Mouse (Mus musculus) brain, embryonic 14.5 days (tissue): ENCODE data around the gene Cep290. TPM values are rescaled to one million over a fixed set of nuclear protein-coding genes. Genes with fewer than 3 reads are reported as not detected.

ENCODE experiments used
- DNase-seq: peaks from one replicate; pipeline ENCODE4 v3.0.0-alpha.2; 2011; ENCODE audit warnings: low read depth
- CTCF ChIP-seq: fragments of 200-500 bp; IDR thresholded peaks from 2 replicates; pipeline ENCODE4 v1.5.1; 2012; ENCODE audit warnings: inconsistent platforms, mild to moderate bottlenecking, moderate library complexity, borderline replicate concordance; ENCODE audit not compliant: insufficient read depth, insufficient read length; ENCODE audit errors: extremely low read depth
- POLR2A ChIP-seq: fragments of 200-500 bp; IDR thresholded peaks from 2 replicates; pipeline ENCODE4 v1.6.1; 2012; ENCODE audit warnings: mild to moderate bottlenecking, inconsistent platforms, borderline replicate concordance; ENCODE audit not compliant: poor library complexity, insufficient read depth, insufficient read length, severe bottlenecking; ENCODE audit errors: extremely low read depth
- polyA plus RNA-seq: library from polyadenylated mRNA; depleted of rRNA; stranded (reverse); fragments of >200 nt; gene quantifications from 2 replicates; pipeline ENCODE4 v1.2.3, GENCODE M21; 2012; rRNA removed

The Cep290 gene
- polyA plus RNA-seq, 1 experiment = 5.1 TPM

DNA sequence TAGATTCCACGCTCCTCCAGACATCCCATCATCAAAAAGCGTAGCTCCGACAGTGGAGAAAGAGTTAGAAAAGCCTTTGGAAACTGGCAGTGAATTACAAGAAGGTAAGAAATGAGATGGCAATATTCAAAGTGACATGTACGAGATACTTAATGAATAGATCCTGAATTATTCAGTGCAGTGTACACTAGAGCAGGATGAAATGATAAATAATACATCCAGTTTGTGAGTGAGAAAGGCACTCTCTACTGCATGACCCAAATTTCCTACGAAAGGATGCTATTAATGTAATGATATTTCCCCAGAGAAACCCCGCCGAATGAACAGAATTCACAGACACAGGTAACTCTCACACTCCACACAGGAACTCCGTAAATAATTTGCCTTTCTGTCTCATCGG is 116.2 kb downstream of the Cep290 start:
- no peak for TF ChIP-seq POLR2A
- no peak for TF ChIP-seq CTCF
- DNase-seq = peak; percentile 43

DNA sequence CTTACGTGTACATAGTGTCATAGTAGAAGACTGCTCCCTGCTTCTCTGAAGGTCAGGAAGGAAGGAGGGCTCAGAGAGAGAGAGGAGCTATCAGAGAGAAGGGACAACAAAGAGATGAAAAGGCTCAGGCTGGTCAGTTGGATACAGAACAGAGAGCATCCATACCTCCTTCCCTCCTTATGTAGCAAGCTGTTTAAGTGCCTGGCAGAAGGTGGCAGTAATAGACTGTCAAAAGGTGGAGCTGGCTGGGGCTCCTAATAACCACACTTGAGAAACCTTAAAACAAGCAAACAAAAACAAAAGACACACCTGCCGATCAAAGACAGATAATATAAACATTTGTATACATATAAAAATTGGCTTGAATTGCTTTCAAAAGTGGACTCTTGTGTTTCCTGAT is 116.9 kb downstream of the Cep290 start:
- TF ChIP-seq POLR2A = no peak
- peak; percentile 48; the same call in 1 of the 2 replicates for TF ChIP-seq CTCF
- peak; percentile 78 for DNase-seq

DNA sequence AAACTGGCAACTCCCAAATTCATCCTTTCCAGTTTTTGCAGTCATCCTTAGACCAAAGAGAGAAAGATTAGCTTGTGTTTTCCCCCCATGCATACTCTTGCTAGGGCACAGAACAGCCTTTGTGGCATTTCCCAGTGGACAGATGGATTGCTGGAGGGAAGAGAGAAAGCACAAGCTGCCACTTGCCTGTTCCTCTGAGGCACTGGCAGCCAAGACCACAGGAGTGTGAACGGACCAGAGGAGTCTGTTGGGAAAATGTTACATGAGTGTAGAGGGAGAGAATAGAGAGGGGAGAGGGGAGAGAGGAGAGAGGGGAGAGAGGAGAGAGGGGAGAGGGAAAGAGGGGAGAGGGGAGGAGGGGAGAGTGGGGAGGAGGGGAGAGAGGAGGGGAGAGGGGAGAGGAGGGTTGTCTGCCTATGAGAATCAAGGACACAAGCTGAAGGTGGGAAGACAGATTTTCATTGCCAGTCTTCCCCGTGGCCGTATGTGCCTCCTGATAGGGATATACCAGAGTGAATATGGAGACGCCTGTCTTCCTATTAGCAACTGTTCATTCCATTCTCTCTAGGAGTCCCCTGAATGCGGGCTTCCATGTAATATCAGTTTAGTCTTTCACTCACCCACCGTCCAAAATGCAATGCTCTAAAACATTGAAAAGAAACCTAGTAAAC is 130.0 kb downstream of the Cep290 start:
- peak; percentile 80 for DNase-seq
- TF ChIP-seq POLR2A (no peak), CTCF (no peak)

DNA sequence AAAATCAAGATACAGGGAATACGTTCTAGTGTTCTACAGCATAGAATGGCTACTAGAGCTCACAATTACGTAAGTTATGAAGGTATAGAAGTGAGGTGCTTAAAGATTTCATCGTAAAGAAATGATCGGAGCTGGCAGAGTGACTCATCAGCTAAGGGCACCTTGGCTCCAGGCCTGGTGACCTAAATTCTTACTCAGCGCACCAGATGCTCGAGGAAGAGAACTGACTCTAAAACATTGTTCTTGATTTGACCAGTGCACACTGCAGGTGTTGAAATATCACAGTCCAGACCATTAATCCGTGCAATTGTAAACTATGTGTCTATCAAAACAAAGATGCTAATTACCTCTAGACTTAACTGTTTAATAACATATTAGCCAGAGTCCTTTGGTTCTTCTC is 132.1 kb downstream of the Cep290 start:
- no peak for DNase-seq
- TF ChIP-seq CTCF (no peak), POLR2A (no peak)

DNA sequence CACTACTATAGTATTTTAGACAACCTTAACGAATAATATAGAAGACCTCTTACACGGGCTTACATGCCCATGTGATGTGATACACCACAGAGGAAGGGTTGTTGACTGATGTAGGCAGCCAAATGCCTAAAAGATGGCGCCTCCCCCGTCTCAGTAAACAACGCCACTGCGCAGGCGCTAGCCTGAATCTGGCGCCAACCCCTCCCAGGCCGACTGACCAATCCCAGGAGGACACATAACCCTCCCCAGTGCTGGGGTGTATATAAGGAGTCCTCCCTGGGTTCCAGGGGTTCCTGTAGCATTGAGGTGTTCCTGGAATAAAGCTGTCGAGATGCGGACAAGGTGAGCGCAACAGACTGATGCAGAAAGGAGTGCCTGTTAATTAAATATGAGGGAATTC is 132.7 kb downstream of the Cep290 start:
- TF ChIP-seq CTCF = no peak
- TF ChIP-seq POLR2A = no peak
- no peak for DNase-seq

DNA sequence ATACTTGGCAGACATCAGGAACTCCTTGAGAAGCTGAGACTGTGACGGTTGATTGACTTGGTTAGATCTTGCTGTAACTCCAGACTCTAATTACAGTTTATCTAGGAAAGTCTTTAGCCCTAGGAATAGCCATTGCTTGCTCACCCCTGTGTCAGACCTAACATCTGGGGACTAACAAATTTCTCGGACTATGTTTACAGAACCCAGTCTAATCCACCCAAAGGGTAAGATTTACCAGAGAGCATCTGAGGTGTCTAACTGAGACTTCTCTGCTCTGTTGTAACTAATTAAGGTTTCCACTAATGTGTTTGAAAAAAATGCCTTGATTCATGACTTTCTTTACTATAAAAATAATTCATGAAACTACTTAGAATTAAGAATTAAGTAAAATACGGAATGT is 135.1 kb downstream of the Cep290 start:
- DNase-seq = no peak
- TF ChIP-seq POLR2A = no peak
- no peak for TF ChIP-seq CTCF

Other genes with a start within 250 kb of the Cep290 start
- not detected in 2 replicates for gene Gm4301, start 151.9 kb upstream of the Cep290 start, polyA plus RNA-seq
- not detected in 2 replicates for gene Gm4302, start 146.7 kb upstream of the Cep290 start, polyA plus RNA-seq
- gene Gm4303, start 141.6 kb upstream of the Cep290 start, polyA plus RNA-seq = not detected in 2 replicates
- gene Gm4305, start 136.5 kb upstream of the Cep290 start, polyA plus RNA-seq = not detected in 2 replicates
- not detected in 2 replicates for gene Gm4307, start 126.2 kb upstream of the Cep290 start, polyA plus RNA-seq
- not detected in 2 replicates for gene Gm4312, start 105.0 kb upstream of the Cep290 start, polyA plus RNA-seq
- 9.2 and 10.7 TPM in 2 replicates for gene Tmtc3, start 208 bp upstream of the Cep290 start, polyA plus RNA-seq
- 12.8 and 13.1 TPM in 2 replicates for gene 4930430F08Rik, start 102.9 kb downstream of the Cep290 start, polyA plus RNA-seq
- gene 1700017N19Rik, start 102.9 kb downstream of the Cep290 start, polyA plus RNA-seq = not detected in 2 replicates